Mouse (Mus musculus) ES-E14 (cell line): Measurements from ENCODE around the gene Ctdnep1.

ENCODE experiments used
- CHD2 ChIP-seq: IDR thresholded peaks from 2 replicates; pipeline ENCODE4 v1.6.1; 2014; ENCODE audit warnings: mild to moderate bottlenecking, low read depth, low read length, inconsistent platforms
- ZC3H11A ChIP-seq: IDR thresholded peaks from 2 replicates; pipeline ENCODE4 v1.6.1; 2012; ENCODE audit warnings: low read depth, mild to moderate bottlenecking, inconsistent platforms, low read length, borderline replicate concordance
- ZNF384 ChIP-seq: IDR thresholded peaks from 2 replicates; pipeline ENCODE4 v1.6.1; 2012; ENCODE audit warnings: low read depth, low read length, inconsistent platforms

- TF ChIP-seq CHD2 (no peak), ZNF384 (no peak), ZC3H11A (peak; percentile 38; the same call in 1 of the 2 replicates)
Observed at GRCm38 (mm10) chr11:70001865-70002264, 20.9 kb downstream of the Ctdnep1 start.
